Mouse (Mus musculus): ENCODE measurements around the gene Epb41. TPM values are rescaled to one million over a fixed set of nuclear protein-coding genes. Genes with fewer than 3 reads are reported as not detected.

The Epb41 gene
- polyA plus RNA-seq, 1 experiment, result 7.1 TPM

GRCm38 (mm10) chr4:132060040-132060832 lies 14.9 kb downstream of the Epb41 start:
- Histone ChIP-seq H3K27me3 (ENCODE audit: control insufficient read depth, insufficient read depth, insufficient read length) (no peaks in the 10 kb centered on the region), H3K79me2 (ENCODE audit: control insufficient read depth, insufficient read depth) (no peaks in the 10 kb centered on the region), H3K4me3 (ENCODE audit: insufficient read depth, poor library complexity, severe bottlenecking) (no peak overlapping the region), H3K36me3 (ENCODE audit: control insufficient read depth, insufficient read depth) (no peaks in the 10 kb centered on the region), H3K79me3 (ENCODE audit: low read depth) (no peaks in the 10 kb centered on the region), H3ac (ENCODE audit: control insufficient read depth, insufficient read length, low read depth) (no peak overlapping the region)
- TF ChIP-seq CTCF (IDR thresholded peaks at IDR 0.05; ENCODE audit: control insufficient read depth, insufficient read depth, insufficient read length) (no peak), MYOG (IDR thresholded peaks at IDR 0.05; ENCODE audit: control insufficient read depth, extremely low read depth, insufficient read length) (no peak)

DNA sequence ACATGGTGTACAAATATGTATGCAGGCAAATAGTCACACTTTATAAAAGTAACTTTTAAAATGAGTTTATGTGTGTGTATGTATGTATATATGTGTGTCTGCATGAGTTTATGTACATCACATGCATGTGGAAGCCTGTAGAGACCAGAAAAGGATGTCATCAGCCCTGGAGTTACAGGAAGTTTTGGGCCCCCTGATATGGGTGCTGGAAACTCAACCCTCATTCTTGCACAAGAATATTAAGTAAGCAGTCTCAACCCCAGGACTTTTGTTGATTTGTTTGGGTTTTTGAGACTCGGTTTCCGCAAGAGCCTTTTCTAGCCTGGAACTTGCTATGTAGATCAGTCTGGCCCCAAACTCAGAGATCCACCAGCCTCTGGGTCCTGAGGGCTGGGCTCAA lies 15.6 kb downstream of the Epb41 start:
- TF ChIP-seq FOSL1 (IDR thresholded peaks at IDR 0.05; ENCODE audit: insufficient read depth, low read length, poor library complexity, severe bottlenecking) (no peak), CEBPB (IDR thresholded peaks at IDR 0.05; ENCODE audit: low read depth) (no peak), MYOD1 (IDR thresholded peaks at IDR 0.05; ENCODE audit: control insufficient read depth, insufficient read length, low read depth) (no peak), CTCF (IDR thresholded peaks at IDR 0.05; ENCODE audit: control insufficient read depth, insufficient read depth, insufficient read length) (no peak), MYOG (IDR thresholded peaks at IDR 0.05; ENCODE audit: control insufficient read depth, extremely low read depth, insufficient read length) (no peak), MAX (IDR thresholded peaks at IDR 0.05) (no peak), USF1 (IDR thresholded peaks at IDR 0.05; ENCODE audit: low read depth) (no peak)

GRCm38 (mm10) chr4:132057311-132057710 lies 17.8 kb downstream of the Epb41 start:
- no peak overlapping the region for H3K4me3 ChIP-seq (ENCODE audit: insufficient read depth, poor library complexity, severe bottlenecking)

More for the DNA sequence above, 15.6 kb downstream of the Epb41 start:
- Histone ChIP-seq H3K79me2 (ENCODE audit: control insufficient read depth, insufficient read depth) (no peaks in the 10 kb centered on the region), H3K79me3 (ENCODE audit: low read depth) (no peaks in the 10 kb centered on the region), H3K27me3 (ENCODE audit: control insufficient read depth, insufficient read depth, insufficient read length) (no peaks in the 10 kb centered on the region), H3ac (ENCODE audit: control insufficient read depth, insufficient read length, low read depth) (no peak overlapping the region), H3K4me3 (ENCODE audit: insufficient read depth, poor library complexity, severe bottlenecking) (no peak overlapping the region), H3K36me3 (ENCODE audit: control insufficient read depth, insufficient read depth) (no peaks in the 10 kb centered on the region)

GRCm38 (mm10) chr4:132051321-132052275 lies 23.5 kb downstream of the Epb41 start:
- Histone ChIP-seq H3ac (ENCODE audit: control insufficient read depth, insufficient read length, low read depth) (no peak overlapping the region), H3K79me3 (ENCODE audit: low read depth) (no peaks in the 10 kb centered on the region), H3K36me3 (ENCODE audit: control insufficient read depth, insufficient read depth) (no peaks in the 10 kb centered on the region), H3K4me3 (ENCODE audit: insufficient read depth, poor library complexity, severe bottlenecking) (no peak overlapping the region), H3K79me2 (ENCODE audit: control insufficient read depth, insufficient read depth) (no peaks in the 10 kb centered on the region), H3K27me3 (ENCODE audit: control insufficient read depth, insufficient read depth, insufficient read length) (peaks cover 10% of the 10 kb centered on the region)
- TF ChIP-seq MYOG (IDR thresholded peaks at IDR 0.05; ENCODE audit: control insufficient read depth, extremely low read depth, insufficient read length), result no peak
- TF ChIP-seq MYOD1 (IDR thresholded peaks at IDR 0.05; ENCODE audit: control insufficient read depth, insufficient read length, low read depth), result no peak
- no peak for TF ChIP-seq CEBPB (IDR thresholded peaks at IDR 0.05; ENCODE audit: low read depth)
- TF ChIP-seq MAX (IDR thresholded peaks at IDR 0.05), result no peak
- TF ChIP-seq FOSL1 (IDR thresholded peaks at IDR 0.05; ENCODE audit: insufficient read depth, low read length, poor library complexity, severe bottlenecking), result no peak
- no peak for TF ChIP-seq CTCF (IDR thresholded peaks at IDR 0.05; ENCODE audit: control insufficient read depth, insufficient read depth, insufficient read length)
- no peak for TF ChIP-seq USF1 (IDR thresholded peaks at IDR 0.05; ENCODE audit: low read depth)

More at GRCm38 (mm10) chr4:132057311-132057710, 17.8 kb downstream of the Epb41 start:
- H3ac ChIP-seq (ENCODE audit: control insufficient read depth, insufficient read length, low read depth), result no peak overlapping the region
- H3K79me3 ChIP-seq (ENCODE audit: low read depth), result no peaks in the 10 kb centered on the region
- H3K36me3 ChIP-seq (ENCODE audit: control insufficient read depth, insufficient read depth), result no peaks in the 10 kb centered on the region
- TF ChIP-seq CEBPB (IDR thresholded peaks at IDR 0.05; ENCODE audit: low read depth), result no peak
- no peak for TF ChIP-seq MAX (IDR thresholded peaks at IDR 0.05)
- no peak for TF ChIP-seq USF1 (IDR thresholded peaks at IDR 0.05; ENCODE audit: low read depth)
- TF ChIP-seq FOSL1 (IDR thresholded peaks at IDR 0.05; ENCODE audit: insufficient read depth, low read length, poor library complexity, severe bottlenecking), result no peak
- no peak for TF ChIP-seq CTCF (IDR thresholded peaks at IDR 0.05; ENCODE audit: control insufficient read depth, insufficient read depth, insufficient read length)
- no peak for TF ChIP-seq MYOG (IDR thresholded peaks at IDR 0.05; ENCODE audit: control insufficient read depth, extremely low read depth, insufficient read length)
- no peak for TF ChIP-seq MYOD1 (IDR thresholded peaks at IDR 0.05; ENCODE audit: control insufficient read depth, insufficient read length, low read depth)
- H3K79me2 ChIP-seq (ENCODE audit: control insufficient read depth, insufficient read depth), result no peaks in the 10 kb centered on the region
- peaks cover 5% of the 10 kb centered on the region for H3K27me3 ChIP-seq (ENCODE audit: control insufficient read depth, insufficient read depth, insufficient read length)

DNA sequence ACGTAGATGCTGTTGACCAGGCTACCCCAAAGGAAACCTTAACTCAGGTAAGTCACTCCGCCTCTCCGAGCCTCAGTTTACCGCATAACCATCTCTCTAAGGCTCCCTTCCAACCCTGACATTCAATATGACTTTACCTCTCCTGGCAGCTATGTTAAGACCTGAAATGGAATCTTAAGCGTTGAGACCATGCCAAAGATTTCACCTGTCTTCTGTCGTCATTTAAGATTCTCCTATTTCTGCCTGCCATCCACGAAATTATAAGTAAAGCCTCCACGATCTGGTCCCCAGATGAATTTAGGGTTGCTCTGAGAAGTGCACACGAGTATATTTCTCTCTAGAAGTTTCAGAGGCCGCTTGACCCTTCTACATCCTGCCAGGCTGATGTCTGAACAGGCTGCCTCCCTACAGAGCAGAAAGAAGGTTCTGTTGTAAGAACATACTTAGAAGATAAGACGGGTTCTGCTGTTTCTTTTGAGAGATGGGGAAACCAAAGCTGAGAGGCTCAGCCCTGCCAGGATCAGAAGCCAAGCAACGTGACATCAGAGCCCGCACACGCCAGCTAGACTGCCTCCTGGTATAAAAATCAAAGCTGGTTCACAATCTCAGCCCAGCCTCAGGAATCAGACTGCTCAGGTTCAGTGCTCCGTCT lies 25.4 kb downstream of the Epb41 start:
- TF ChIP-seq MYOD1 (IDR thresholded peaks at IDR 0.05; ENCODE audit: control insufficient read depth, insufficient read length, low read depth) (no peak), MYOG (IDR thresholded peaks at IDR 0.05; ENCODE audit: control insufficient read depth, extremely low read depth, insufficient read length) (no peak), USF1 (IDR thresholded peaks at IDR 0.05; ENCODE audit: low read depth) (no peak), CEBPB (IDR thresholded peaks at IDR 0.05; ENCODE audit: low read depth) (no peak), MAX (IDR thresholded peaks at IDR 0.05) (no peak), FOSL1 (IDR thresholded peaks at IDR 0.05; ENCODE audit: insufficient read depth, low read length, poor library complexity, severe bottlenecking) (no peak), CTCF (IDR thresholded peaks at IDR 0.05; ENCODE audit: control insufficient read depth, insufficient read depth, insufficient read length) (no peak)
- Histone ChIP-seq H3K79me2 (ENCODE audit: control insufficient read depth, insufficient read depth) (peaks cover 5% of the 10 kb centered on the region), H3K4me3 (ENCODE audit: insufficient read depth, poor library complexity, severe bottlenecking) (peak overlapping the region; percentile 41), H3K36me3 (ENCODE audit: control insufficient read depth, insufficient read depth) (no peaks in the 10 kb centered on the region), H3ac (ENCODE audit: control insufficient read depth, insufficient read length, low read depth) (peak overlapping the region; percentile 24), H3K79me3 (ENCODE audit: low read depth) (no peaks in the 10 kb centered on the region), H3K27me3 (ENCODE audit: control insufficient read depth, insufficient read depth, insufficient read length) (peaks cover 10% of the 10 kb centered on the region)

All from C2C12 (cell line).